Mouse (Mus musculus) embryonic facial prominence, embryonic 12.5 days (tissue): ENCODE measurements at regions not wholly inside any gene's neighbourhood (a gene's known extent, or its start where the extent isn't known, plus 50 kb on each side); places are given as distances from the start of the nearest gene placed in this dataset.

Experiments
- ATAC-seq: fragments of 200-750 bp; cut with Nextera tagmentation; 2 replicates; pipeline ENCODE4 v1.8.0; 2017; ENCODE audit not compliant: insufficient number of reproducible peaks, insufficient read depth, low FRiP score, low TSS enrichment
- H3K27ac ChIP-seq: fragments of 300-500 bp; sonication (generic); 2 replicates; pipeline ENCODE4 v1.5.1; 2016; ENCODE audit warnings: mild to moderate bottlenecking
- H3K27me3 ChIP-seq: fragments of 300-500 bp; sonication (generic); 2 replicates; pipeline ENCODE4 v1.6.1; 2016; ENCODE audit warnings: mild to moderate bottlenecking, moderate library complexity
- H3K36me3 ChIP-seq: fragments of 300-500 bp; sonication (generic); 2 replicates; pipeline ENCODE4 v1.6.1; 2016; ENCODE audit warnings: mild to moderate bottlenecking
- H3K4me1 ChIP-seq: fragments of 300-500 bp; sonication (generic); 2 replicates; pipeline ENCODE4 v1.6.1; 2016
- H3K4me2 ChIP-seq: fragments of 300-500 bp; sonication (generic); replicated peaks from 2 replicates; pipeline ENCODE4 v1.6.1; 2016; ENCODE audit warnings: mild to moderate bottlenecking, moderate library complexity
- H3K4me3 ChIP-seq: fragments of 300-500 bp; sonication (generic); 2 replicates; pipeline ENCODE4 v1.5.1; 2016; ENCODE audit warnings: mild to moderate bottlenecking
- H3K9ac ChIP-seq: fragments of 300-500 bp; sonication (generic); 2 replicates; pipeline ENCODE4 v1.6.1; 2016; ENCODE audit warnings: mild to moderate bottlenecking, moderate library complexity
- H3K9me3 ChIP-seq: fragments of 300-500 bp; sonication (generic); 2 replicates; pipeline ENCODE4 v1.6.1; 2016; ENCODE audit warnings: mild to moderate bottlenecking, moderate library complexity
- WGBS: fragments of 180-500 bp; shearing (Covaris S2); methylation state at CpG from one replicate; pipeline ENCODE4 v1.1.7; 2016; 5-methylcytosine and 5-hydroxymethylcytosine counted together

GRCm38 (mm10) chr2:133383135-133383920 lies 168.6 kb upstream of the Bmp2 start:
- H3K36me3 ChIP-seq, result no peaks in the 10 kb centered on the region
- H3K9me3 ChIP-seq, result no peaks in the 10 kb centered on the region
- no peaks in the 10 kb centered on the region for H3K27me3 ChIP-seq
- H3K4me1 ChIP-seq, result no peaks in the 10 kb centered on the region
- no peak for ATAC-seq
- H3K9ac ChIP-seq, result no peak overlapping the region
- no peak overlapping the region for H3K4me2 ChIP-seq
- WGBS, result 93% methylated on average over 3 of the region's 3 CpGs
- no peak overlapping the region for H3K4me3 ChIP-seq
- H3K27ac ChIP-seq, result no peak overlapping the region

DNA sequence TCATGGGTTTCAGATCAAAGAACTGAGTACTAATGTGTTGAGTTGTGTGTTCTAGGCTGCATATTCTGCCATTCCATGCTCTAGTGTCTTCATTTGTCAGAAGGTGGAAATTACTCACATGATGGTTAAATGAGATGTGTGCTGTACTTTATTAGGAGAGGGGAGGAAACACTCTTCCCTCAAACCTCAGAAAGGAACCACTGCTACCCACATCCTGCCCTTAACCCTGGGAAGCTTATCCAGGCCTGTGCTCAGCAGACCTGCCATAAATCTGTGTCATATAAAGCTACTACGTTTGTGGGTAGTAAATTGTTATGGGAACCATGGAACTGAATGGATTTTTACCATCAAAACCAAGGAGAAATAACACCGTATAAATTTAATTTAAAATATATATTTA lies 166.7 kb upstream of the Bmp2 start:
- Histone ChIP-seq H3K27me3 (no peaks in the 10 kb centered on the region), H3K9me3 (no peaks in the 10 kb centered on the region), H3K4me3 (no peak overlapping the region), H3K4me2 (no peak overlapping the region), H3K4me1 (no peaks in the 10 kb centered on the region), H3K27ac (no peak overlapping the region), H3K9ac (no peak overlapping the region), H3K36me3 (no peaks in the 10 kb centered on the region)
- WGBS, result 78% methylated on average over 2 of the region's 2 CpGs
- no peak for ATAC-seq

GRCm38 (mm10) chr2:133387349-133387748 lies 164.6 kb upstream of the Bmp2 start:
- Histone ChIP-seq H3K27me3 (no peaks in the 10 kb centered on the region), H3K36me3 (no peaks in the 10 kb centered on the region), H3K9me3 (no peaks in the 10 kb centered on the region), H3K9ac (no peak overlapping the region), H3K4me1 (no peaks in the 10 kb centered on the region), H3K4me2 (no peak overlapping the region), H3K4me3 (no peak overlapping the region), H3K27ac (no peak overlapping the region)
- WGBS, result 91% methylated on average over 3 of the region's 3 CpGs
- ATAC-seq, result no peak

- no peaks in the 10 kb centered on the region for H3K36me3 ChIP-seq
- no peak for ATAC-seq
- no peak overlapping the region for H3K9ac ChIP-seq
- H3K4me2 ChIP-seq, result no peak overlapping the region
- H3K4me1 ChIP-seq, result no peaks in the 10 kb centered on the region
- H3K9me3 ChIP-seq, result no peaks in the 10 kb centered on the region
- no peaks in the 10 kb centered on the region for H3K27me3 ChIP-seq
- no peak overlapping the region for H3K27ac ChIP-seq
- no peak overlapping the region for H3K4me3 ChIP-seq
- 84% methylated on average over 9 of the region's 9 CpGs for WGBS
Observed at GRCm38 (mm10) chr2:133392298-133392697, 159.7 kb upstream of the Bmp2 start.

DNA sequence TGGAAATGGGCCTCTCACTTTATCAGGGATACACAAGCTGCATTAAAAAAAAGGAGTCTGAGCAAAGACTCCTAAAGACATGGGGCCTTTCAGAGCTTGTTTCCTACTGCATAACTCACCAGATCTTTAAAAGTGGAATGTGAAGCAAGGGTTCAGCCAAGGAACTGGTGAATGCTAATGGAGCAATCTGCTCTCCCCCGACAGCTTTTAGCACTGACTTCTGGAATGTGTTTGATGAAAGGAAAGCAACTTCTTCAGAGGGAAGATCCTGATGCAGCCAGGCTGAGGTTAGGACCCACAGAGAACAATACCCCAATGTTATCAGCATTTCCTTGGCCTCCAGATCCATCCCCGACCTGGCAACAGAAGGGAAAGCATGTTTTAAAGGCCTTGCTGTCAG lies 154.4 kb upstream of the Bmp2 start:
- no peaks in the 10 kb centered on the region for H3K4me1 ChIP-seq
- no peak overlapping the region for H3K4me3 ChIP-seq

DNA sequence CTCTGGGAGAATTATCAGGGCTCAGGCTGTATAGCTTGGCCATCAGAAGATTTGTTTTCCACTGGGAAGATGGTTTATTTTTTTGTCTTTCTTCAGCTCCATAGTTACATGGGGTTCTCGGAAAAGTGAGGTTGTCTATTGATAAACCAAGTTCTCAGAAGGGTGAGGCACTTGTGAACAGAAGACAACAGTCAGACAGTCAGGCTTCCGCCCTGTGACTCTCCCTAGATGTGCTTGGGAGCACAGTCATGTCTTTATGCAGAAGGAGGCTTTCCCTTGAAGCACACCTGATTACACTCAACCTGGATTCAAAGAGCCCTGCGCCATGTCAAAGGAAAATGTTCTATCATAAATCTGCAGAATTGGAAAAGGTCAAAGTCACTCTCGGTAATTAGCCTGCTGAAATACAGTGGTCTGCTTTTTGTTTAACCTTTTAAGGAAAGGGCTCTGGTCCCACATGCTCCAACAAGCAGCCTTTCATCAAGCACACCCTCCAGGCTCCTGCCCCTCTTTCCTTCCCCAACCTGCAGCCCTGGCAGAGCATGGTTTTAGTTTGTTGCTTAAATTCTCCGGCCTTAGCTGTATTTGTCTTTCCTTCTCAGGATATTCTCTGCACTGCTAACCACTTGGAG lies 152.8 kb upstream of the Bmp2 start:
- H3K4me2 ChIP-seq, result no peak overlapping the region
- no peak for ATAC-seq
- no peak overlapping the region for H3K4me3 ChIP-seq
- 34% methylated on average over 5 of the region's 5 CpGs for WGBS
- no peaks in the 10 kb centered on the region for H3K9me3 ChIP-seq
- H3K27ac ChIP-seq, result no peak overlapping the region
- H3K27me3 ChIP-seq, result no peaks in the 10 kb centered on the region
- H3K4me1 ChIP-seq, result no peaks in the 10 kb centered on the region
- no peaks in the 10 kb centered on the region for H3K36me3 ChIP-seq
- H3K9ac ChIP-seq, result no peak overlapping the region

More for the DNA sequence above, 154.4 kb upstream of the Bmp2 start:
- H3K9ac ChIP-seq, result no peak overlapping the region
- H3K4me2 ChIP-seq, result no peak overlapping the region
- no peak for ATAC-seq
- H3K36me3 ChIP-seq, result no peaks in the 10 kb centered on the region
- WGBS, result 16% methylated on average over 2 of the region's 2 CpGs
- H3K27ac ChIP-seq, result no peak overlapping the region
- H3K9me3 ChIP-seq, result no peaks in the 10 kb centered on the region
- no peaks in the 10 kb centered on the region for H3K27me3 ChIP-seq

DNA sequence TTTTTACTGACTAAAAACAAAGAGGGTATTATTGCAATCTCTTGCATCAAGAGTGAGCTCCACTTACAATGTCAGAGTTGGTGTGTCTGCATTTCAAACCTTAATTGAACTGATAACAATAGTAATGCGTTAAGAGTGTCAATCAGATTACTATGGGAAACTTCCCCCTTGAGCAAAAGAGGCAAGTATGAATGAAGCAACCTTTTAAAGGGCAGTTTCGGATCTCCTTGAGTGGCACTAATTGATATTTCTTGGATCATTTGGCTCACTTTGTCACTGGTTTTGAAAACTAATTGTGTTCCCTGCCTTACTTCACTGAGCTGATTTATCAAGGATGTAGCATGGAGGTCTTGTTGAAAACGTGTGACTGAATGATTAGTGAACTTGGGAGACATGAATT lies 151.0 kb upstream of the Bmp2 start:
- H3K27me3 ChIP-seq, result no peaks in the 10 kb centered on the region
- H3K4me3 ChIP-seq, result no peak overlapping the region
- no peak for ATAC-seq

DNA sequence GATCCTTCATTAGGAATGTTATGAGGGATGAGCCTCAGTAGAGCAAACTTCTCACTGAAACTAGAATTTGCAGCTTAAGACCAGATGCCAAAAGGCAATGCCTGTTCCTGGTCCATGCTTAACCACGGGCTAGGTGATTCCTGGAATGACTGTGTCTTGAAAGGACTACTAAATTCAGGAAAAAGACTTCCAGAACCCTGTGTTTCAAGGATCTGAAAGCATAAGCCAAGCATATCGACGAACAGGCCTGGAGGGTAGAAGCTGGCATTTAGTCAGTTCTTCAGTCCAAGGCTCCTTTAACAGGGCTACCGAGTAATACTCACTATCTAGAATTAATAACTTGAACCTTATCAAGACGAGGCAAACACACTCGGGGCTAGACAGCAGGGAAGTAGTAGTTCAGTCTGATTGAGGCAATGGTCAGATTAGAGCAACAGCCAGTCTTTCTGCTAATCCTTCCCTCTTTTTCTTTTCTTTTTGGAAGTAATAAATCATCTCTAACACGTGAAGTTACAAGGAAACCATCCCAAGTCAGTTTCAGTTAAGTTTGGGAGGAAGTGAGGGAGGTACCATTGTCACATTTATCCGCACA lies 134.9 kb upstream of the Bmp2 start:
- H3K9ac ChIP-seq, result no peak overlapping the region
- H3K27me3 ChIP-seq, result no peaks in the 10 kb centered on the region
- H3K27ac ChIP-seq, result no peak overlapping the region
- no peak overlapping the region for H3K4me2 ChIP-seq
- 78% methylated on average over 8 of the region's 8 CpGs for WGBS
- no peak overlapping the region for H3K4me3 ChIP-seq
- no peaks in the 10 kb centered on the region for H3K9me3 ChIP-seq
- no peaks in the 10 kb centered on the region for H3K4me1 ChIP-seq
- H3K36me3 ChIP-seq, result no peaks in the 10 kb centered on the region
- no peak for ATAC-seq

More for the DNA sequence above, 151.0 kb upstream of the Bmp2 start:
- Histone ChIP-seq H3K27ac (no peak overlapping the region), H3K9me3 (no peaks in the 10 kb centered on the region), H3K4me1 (no peaks in the 10 kb centered on the region), H3K4me2 (no peak overlapping the region), H3K9ac (no peak overlapping the region), H3K36me3 (no peaks in the 10 kb centered on the region)
- 28% methylated on average over 3 of the region's 3 CpGs for WGBS

GRCm38 (mm10) chr2:133419686-133420303 lies 132.2 kb upstream of the Bmp2 start:
- Histone ChIP-seq H3K36me3 (no peaks in the 10 kb centered on the region), H3K9me3 (no peaks in the 10 kb centered on the region), H3K4me1 (no peaks in the 10 kb centered on the region), H3K27me3 (no peaks in the 10 kb centered on the region), H3K4me3 (no peak overlapping the region), H3K4me2 (no peak overlapping the region), H3K9ac (no peak overlapping the region), H3K27ac (no peak overlapping the region)
- no peak for ATAC-seq
- WGBS, result 83% methylated on average over 6 of the region's 6 CpGs

GRCm38 (mm10) chr2:133425538-133425937 lies 126.4 kb upstream of the Bmp2 start:
- Histone ChIP-seq H3K27me3 (no peaks in the 10 kb centered on the region), H3K4me1 (no peaks in the 10 kb centered on the region), H3K4me3 (no peak overlapping the region), H3K9ac (no peak overlapping the region), H3K36me3 (no peaks in the 10 kb centered on the region), H3K27ac (no peak overlapping the region), H3K4me2 (no peak overlapping the region), H3K9me3 (no peaks in the 10 kb centered on the region)
- ATAC-seq, result no peak
- WGBS, result 82% methylated on average over 5 of the region's 5 CpGs

- Histone ChIP-seq H3K9me3 (no peaks in the 10 kb centered on the region), H3K4me2 (no peak overlapping the region), H3K4me3 (no peak overlapping the region), H3K27me3 (no peaks in the 10 kb centered on the region), H3K36me3 (no peaks in the 10 kb centered on the region), H3K27ac (no peak overlapping the region), H3K9ac (no peak overlapping the region), H3K4me1 (no peaks in the 10 kb centered on the region)
- WGBS, result 61% methylated on average over 1 of the region's 1 CpGs
- no peak for ATAC-seq
Observed at GRCm38 (mm10) chr2:133427039-133427438, 124.9 kb upstream of the Bmp2 start.
